Mouse (Mus musculus) embryonic fibroblast, embryonic 13.5 days (primary cell): ENCODE data around the gene Chn2.

Experiments used
- CTCF ChIP-seq: IDR thresholded peaks from 2 replicates; pipeline ENCODE4 v1.5.1; 2011; ENCODE audit warnings: mild to moderate bottlenecking, control low read depth, low read length, moderate library complexity, borderline replicate concordance; ENCODE audit not compliant: insufficient read depth
- POLR2A ChIP-seq: IDR thresholded peaks from 2 replicates; pipeline ENCODE4 v1.6.1; 2011; ENCODE audit warnings: low read depth, mild to moderate bottlenecking, control low read depth, low read length, moderate library complexity

DNA sequence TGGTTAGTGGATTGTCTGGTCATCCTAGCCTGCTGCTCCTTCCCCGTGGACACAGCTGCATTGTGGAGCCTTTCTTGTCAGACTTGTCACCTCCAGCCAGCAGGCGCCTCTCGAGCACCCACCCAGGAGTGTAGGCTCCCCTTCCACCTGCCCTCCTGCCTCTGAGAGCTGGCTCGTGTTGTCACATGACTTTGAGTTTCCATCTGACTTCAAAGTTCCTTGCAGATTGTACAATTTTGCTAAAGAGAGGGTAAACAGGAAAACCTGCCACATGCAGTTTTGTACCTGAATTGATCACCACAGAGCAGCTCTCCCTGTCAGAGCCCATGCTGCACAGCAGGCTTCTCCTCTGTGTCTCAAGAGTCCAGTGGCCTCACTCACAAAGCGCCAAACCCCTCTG lies 177.2 kb downstream of the Chn2 start:
- TF ChIP-seq CTCF (no peak), POLR2A (no peak)
